Mouse (Mus musculus) liver, adult 2 months (tissue): ENCODE measurements around the gene Zkscan14. TPM values are rescaled to one million over a fixed set of nuclear protein-coding genes. Genes with fewer than 3 reads are reported as not detected.

Source experiments
- DNase-seq: peaks from one replicate; pipeline ENCODE4 v3.0.0-alpha.2; 2011; ENCODE audit warnings: low read depth, low spot score; ENCODE audit errors: extremely low read depth
- H3K27ac ChIP-seq: fragments of 200-500 bp; replicated peaks from 2 replicates; pipeline ENCODE4 v1.5.1; 2012; ENCODE audit warnings: low read depth, mild to moderate bottlenecking, control low read depth, inconsistent platforms, low read length; ENCODE audit not compliant: insufficient read depth
- H3K27me3 ChIP-seq: fragments of 200-500 bp; 2 replicates; pipeline ENCODE4 v1.6.1; 2012; ENCODE audit warnings: mild to moderate bottlenecking, moderate library complexity, low read length, inconsistent platforms; ENCODE audit not compliant: control insufficient read depth, insufficient read depth
- H3K36me3 ChIP-seq: fragments of 200-500 bp; 2 replicates; pipeline ENCODE4 v1.6.1; 2012; ENCODE audit warnings: low read length, inconsistent platforms; ENCODE audit not compliant: control insufficient read depth, insufficient read depth
- H3K4me1 ChIP-seq: fragments of 200-500 bp; 2 replicates; pipeline ENCODE4 v1.6.1; 2011; ENCODE audit warnings: low read length; ENCODE audit not compliant: control insufficient read depth, insufficient read depth
- H3K4me3 ChIP-seq: fragments of 200-500 bp; 2 replicates; pipeline ENCODE4 v1.5.1; 2011; ENCODE audit warnings: low read depth, mild to moderate bottlenecking, control low read depth, low read length, moderate library complexity; ENCODE audit not compliant: insufficient read depth
- H3K79me2 ChIP-seq: fragments of 200-500 bp; 2 replicates; pipeline ENCODE4 v1.6.1; 2012; ENCODE audit warnings: inconsistent platforms, mild to moderate bottlenecking, low read length, moderate library complexity; ENCODE audit not compliant: control insufficient read depth, insufficient read depth
- H3K9ac ChIP-seq: fragments of 200-500 bp; 2 replicates; pipeline ENCODE4 v1.6.1; 2012; ENCODE audit warnings: low read depth, mild to moderate bottlenecking, control low read depth, inconsistent platforms, low read length
- CTCF ChIP-seq: fragments of 200-500 bp; IDR thresholded peaks from 2 replicates; pipeline ENCODE4 v1.5.1; 2011; ENCODE audit warnings: low read depth, low read length, control low read depth
- POLR2A ChIP-seq: fragments of 200-500 bp; IDR thresholded peaks from 2 replicates; pipeline ENCODE4 v1.6.1; 2011; ENCODE audit warnings: low read length, control low read depth; ENCODE audit not compliant: insufficient read depth; ENCODE audit errors: extremely low read depth
- WGBS: fragments of 180-500 bp; shearing (Covaris S2); methylation state at CpG from one replicate; pipeline ENCODE4 v1.1.7; 2018; 5-methylcytosine and 5-hydroxymethylcytosine counted together
- polyA plus RNA-seq: library from polyadenylated mRNA; depleted of rRNA; stranded (reverse); fragments of >200 nt; gene quantifications from 2 replicates; pipeline ENCODE4 v1.2.3, GENCODE M21; 2012; rRNA removed
- total RNA-seq: library from RNA; depleted of rRNA; stranded (reverse); fragments of >200 nt; gene quantifications from 2 replicates; pipeline ENCODE4 v1.2.3, GENCODE M21; 2014; rRNA removed

Zkscan14 gene
- total and polyA plus RNA-seq, 2 experiments = 1.8 to 8.5 TPM

GRCm38 (mm10) chr5:145164710-145165109 lies 37.0 kb downstream of the Zkscan14 start:
- peaks cover 4% of the 10 kb centered on the region; the same call in 1 of the 2 replicates for H3K36me3 ChIP-seq
- peaks cover 14% of the 10 kb centered on the region; the same call in 1 of the 2 replicates for H3K79me2 ChIP-seq
- H3K27me3 ChIP-seq = no peaks in the 10 kb centered on the region
- H3K4me1 ChIP-seq = peaks cover 7% of the 10 kb centered on the region
- no peak overlapping the region for H3K27ac ChIP-seq
- DNase-seq = no peak
- no peak overlapping the region for H3K4me3 ChIP-seq
- peak overlapping the region; percentile 31; the same call in 1 of the 2 replicates for H3K9ac ChIP-seq
- TF ChIP-seq POLR2A = no peak
- TF ChIP-seq CTCF = no peak
- WGBS = 63% methylated on average over 3 of the region's 3 CpGs

GRCm38 (mm10) chr5:145161361-145161760 lies 40.3 kb downstream of the Zkscan14 start:
- no peak overlapping the region for H3K9ac ChIP-seq
- no peaks in the 10 kb centered on the region for H3K27me3 ChIP-seq
- TF ChIP-seq CTCF (no peak), POLR2A (no peak)
- H3K4me3 ChIP-seq = no peak overlapping the region
- peaks cover 26% of the 10 kb centered on the region for H3K36me3 ChIP-seq
- WGBS = 97% methylated on average over 14 of the region's 14 CpGs
- no peak overlapping the region for H3K27ac ChIP-seq
- H3K79me2 ChIP-seq = peaks cover 5% of the 10 kb centered on the region; the same call in 1 of the 2 replicates
- peaks cover 6% of the 10 kb centered on the region for H3K4me1 ChIP-seq
- no peak for DNase-seq

- H3K4me1 ChIP-seq = no peaks in the 10 kb centered on the region
- no peak for DNase-seq
- no peak overlapping the region for H3K9ac ChIP-seq
- H3K4me3 ChIP-seq = no peak overlapping the region
- H3K36me3 ChIP-seq = peaks cover 28% of the 10 kb centered on the region
- H3K27ac ChIP-seq = no peak overlapping the region
- TF ChIP-seq POLR2A (no peak), CTCF (no peak)
- H3K27me3 ChIP-seq = no peaks in the 10 kb centered on the region
- no peaks in the 10 kb centered on the region for H3K79me2 ChIP-seq
- 95% methylated on average over 5 of the region's 5 CpGs for WGBS
These were observed 49.0 kb downstream of the Zkscan14 start for GRCm38 (mm10) chr5:145152690-145153089.

GRCm38 (mm10) chr5:145149294-145149693 lies 52.4 kb downstream of the Zkscan14 start:
- Histone ChIP-seq H3K27me3 (no peaks in the 10 kb centered on the region), H3K4me1 (peaks cover 2% of the 10 kb centered on the region; the same call in 1 of the 2 replicates), H3K9ac (no peak overlapping the region), H3K79me2 (no peaks in the 10 kb centered on the region), H3K4me3 (no peak overlapping the region), H3K36me3 (peaks cover 42% of the 10 kb centered on the region), H3K27ac (no peak overlapping the region)
- TF ChIP-seq POLR2A = no peak
- no peak for TF ChIP-seq CTCF
- 94% methylated on average over 6 of the region's 6 CpGs for WGBS
- DNase-seq = no peak

DNA sequence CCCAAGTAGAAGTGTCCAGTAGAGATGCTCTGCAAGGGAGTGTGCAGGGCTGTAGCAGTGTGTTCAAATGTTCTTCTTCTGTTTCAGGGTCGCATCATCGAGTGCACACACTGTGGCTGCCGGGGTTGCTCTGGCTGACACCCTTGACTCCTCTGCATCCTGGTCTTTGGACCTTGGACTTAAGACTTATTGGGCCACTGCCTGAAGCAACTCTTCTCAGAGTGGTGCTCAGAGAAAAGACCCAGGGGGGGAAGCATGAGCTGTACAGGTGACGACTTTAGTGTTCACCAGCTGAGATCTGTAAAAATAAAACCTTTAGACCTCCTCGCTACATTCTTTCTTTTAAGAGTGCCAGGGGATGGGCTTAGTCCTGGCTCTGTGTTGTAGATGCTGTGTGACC lies 53.9 kb downstream of the Zkscan14 start:
- H3K27me3 ChIP-seq = no peaks in the 10 kb centered on the region
- TF ChIP-seq CTCF = no peak
- no peak for TF ChIP-seq POLR2A
- peaks cover 2% of the 10 kb centered on the region; the same call in 1 of the 2 replicates for H3K4me1 ChIP-seq
- no peaks in the 10 kb centered on the region for H3K79me2 ChIP-seq
- peak; percentile 41 for DNase-seq
- peaks cover 47% of the 10 kb centered on the region for H3K36me3 ChIP-seq
- H3K9ac ChIP-seq = no peak overlapping the region
- no peak overlapping the region for H3K4me3 ChIP-seq
- H3K27ac ChIP-seq = no peak overlapping the region
- WGBS = 44% methylated on average over 5 of the region's 5 CpGs

Other genes with a start within 250 kb of the Zkscan14 start
- 5.2 and 6.0 TPM in 2 replicates for gene Smurf1, start 236.0 kb downstream of the Zkscan14 start, total RNA-seq
- 6.7 and 8.6 TPM in 2 replicates for gene Smurf1, start 236.0 kb downstream of the Zkscan14 start, polyA plus RNA-seq
- gene Gm4871, start 169.1 kb downstream of the Zkscan14 start, total RNA-seq = not detected in 2 replicates
- not detected in 2 replicates for gene Gm4871, start 169.1 kb downstream of the Zkscan14 start, polyA plus RNA-seq
- gene 1700018F24Rik, start 158.9 kb downstream of the Zkscan14 start, total RNA-seq = not detected in 2 replicates
- gene 1700018F24Rik, start 158.9 kb downstream of the Zkscan14 start, polyA plus RNA-seq = not detected in 2 replicates
- 36.0 and 47.1 TPM in 2 replicates for gene Arpc1a, start 118.0 kb downstream of the Zkscan14 start, total RNA-seq
- gene Arpc1a, start 118.0 kb downstream of the Zkscan14 start, polyA plus RNA-seq = 64.7 and 66.5 TPM in 2 replicates
- gene Kpna7, start 117.8 kb downstream of the Zkscan14 start, total RNA-seq = not detected in 2 replicates
- gene Kpna7, start 117.8 kb downstream of the Zkscan14 start, polyA plus RNA-seq = not detected in 2 replicates
- 30.9 and 61.0 TPM in 2 replicates for gene Arpc1b, start 87.7 kb downstream of the Zkscan14 start, total RNA-seq
- gene Arpc1b, start 87.7 kb downstream of the Zkscan14 start, polyA plus RNA-seq = 93.8 and 137 TPM in 2 replicates
- gene Pdap1, start 61.6 kb downstream of the Zkscan14 start, total RNA-seq = 12.6 and 16.1 TPM in 2 replicates
- 16.9 and 19.7 TPM in 2 replicates for gene Pdap1, start 61.6 kb downstream of the Zkscan14 start, polyA plus RNA-seq
- 57.9 and 66.4 TPM in 2 replicates for gene Bud31, start 61.5 kb downstream of the Zkscan14 start, total RNA-seq
- 45.5 and 45.7 TPM in 2 replicates for gene Bud31, start 61.5 kb downstream of the Zkscan14 start, polyA plus RNA-seq
- gene Ptcd1, start 34.8 kb downstream of the Zkscan14 start, total RNA-seq = 7.2 and 8.3 TPM in 2 replicates
- 7.5 and 7.6 TPM in 2 replicates for gene Ptcd1, start 34.8 kb downstream of the Zkscan14 start, polyA plus RNA-seq
- 16.4 TPM in 2 replicates for gene Cpsf4, start 34.7 kb downstream of the Zkscan14 start, total RNA-seq
- 16.8 and 20.2 TPM in 2 replicates for gene Cpsf4, start 34.7 kb downstream of the Zkscan14 start, polyA plus RNA-seq
- 331 and 332 TPM in 2 replicates for gene Atp5j2, start 9.8 kb downstream of the Zkscan14 start, total RNA-seq
- gene Atp5j2, start 9.8 kb downstream of the Zkscan14 start, polyA plus RNA-seq = 171 and 187 TPM in 2 replicates
- 7.6 and 7.8 TPM in 2 replicates for gene Zkscan5, start 2.7 kb upstream of the Zkscan14 start, total RNA-seq
- 4.8 and 4.9 TPM in 2 replicates for gene Zkscan5, start 2.7 kb upstream of the Zkscan14 start, polyA plus RNA-seq
- gene Zfp655, start 29.8 kb upstream of the Zkscan14 start, total RNA-seq = 29.5 and 29.9 TPM in 2 replicates
- gene Zfp655, start 29.8 kb upstream of the Zkscan14 start, polyA plus RNA-seq = 11.4 and 11.8 TPM in 2 replicates
- gene Zscan25, start 78.6 kb upstream of the Zkscan14 start, total RNA-seq = 3.0 and 3.5 TPM in 2 replicates
- 6.5 and 6.7 TPM in 2 replicates for gene Zscan25, start 78.6 kb upstream of the Zkscan14 start, polyA plus RNA-seq
- 0.18 TPM in 1 of 2 replicates, not detected in the other for gene Cyp3a57, start 143.4 kb upstream of the Zkscan14 start, total RNA-seq
- not detected in 2 replicates for gene Cyp3a57, start 143.4 kb upstream of the Zkscan14 start, polyA plus RNA-seq